In the genomic region with DNA sequence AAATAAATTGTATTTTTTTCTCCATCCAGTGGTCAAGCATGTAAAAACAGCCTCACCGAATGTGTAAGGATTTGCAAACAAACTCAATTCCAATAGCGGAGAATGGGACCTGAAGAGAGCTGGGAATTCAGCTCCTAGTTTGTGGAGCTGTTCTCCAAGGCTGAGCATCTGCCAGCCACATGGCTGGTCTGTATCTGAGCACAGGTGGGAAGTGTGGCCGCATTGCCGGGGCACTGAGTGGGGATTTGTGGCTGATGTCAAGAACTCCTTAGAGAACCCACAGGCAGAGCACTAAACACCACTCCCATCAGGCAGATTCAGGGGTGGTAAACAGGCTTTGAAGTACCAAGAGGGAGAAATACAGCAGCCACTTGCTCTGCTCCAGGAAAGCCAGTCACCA, we compare ENCODE assay signal across 19 mouse cellular contexts.
DNase-seq lines count a peak whose midpoint lies in the region; ATAC-seq lines count a peak whose summit lies in the region.
"Had no signal": no experiment of that assay in that cellular context is flagged by ENCODE, and none has a peak within 500 bp of the region (broad histone marks: within the 10 kb centered on the region; RNA-seq: fewer than 3 reads in every experiment).

No protein-coding gene starts in this region.

- no peak for ATAC-seq in hindbrain, embryonic 11.5 days (ENCODE audit: low FRiP score)
- ATAC-seq: forebrain, embryonic 13.5 days; forebrain, postnatal 0 days; intestine, embryonic 16.5 days had no signal

- H3K4me1 ChIP-seq in hindbrain, embryonic 11.5 days (replicated peaks; ENCODE audit: control insufficient read depth, insufficient read depth, low read length): no peaks in the 10 kb centered on the region
- H3K4me1 ChIP-seq: forebrain, embryonic 13.5 days; heart, embryonic 12.5 days; hindbrain, embryonic 10.5 days; hindbrain, embryonic 15.5 days had no signal

- no peak overlapping the region for H3K27ac ChIP-seq in hindbrain, embryonic 11.5 days (ENCODE audit: low read depth, low read length)
- H3K27ac ChIP-seq: forebrain, embryonic 13.5 days; gastrocnemius, adult 2 months; hindbrain, embryonic 10.5 days; hindbrain, embryonic 15.5 days had no signal

- H3K4me3 ChIP-seq in hindbrain, embryonic 11.5 days (ENCODE audit: low read depth, low read length): no peak overlapping the region
- H3K4me3 ChIP-seq: forebrain, embryonic 13.5 days; gastrocnemius, adult 2 months; heart, embryonic 12.5 days; hindbrain, embryonic 10.5 days; hindbrain, embryonic 15.5 days had no signal

- DNase-seq in cerebellum, adult 11 months: peak; percentile 31
- DNase-seq in cerebellum, postnatal 4 days (ENCODE audit: low spot score in 2 of 2): no peak
- DNase-seq in brain, adult 2 months (ENCODE audit: low read depth, low spot score): peak; percentile 62
- peak; percentile 59 for DNase-seq in cerebellum, adult 9-10 months
- peak; percentile 30 for DNase-seq in forelimb bud, embryonic 11.5 days (ENCODE audit: low read depth, low spot score)
- no peak for DNase-seq in adipocyte (ENCODE audit: low spot score)
- DNase-seq in urinary bladder, postnatal 10 days (ENCODE audit: low spot score): no peak
- DNase-seq in hindbrain, embryonic 11.5 days (ENCODE audit: low spot score): no peak
- DNase-seq: adrenal gland, adult 2 months; adrenal gland, postnatal 36 days; forebrain, postnatal 0 days; gastrocnemius, adult 2 months; gastrocnemius, postnatal 25 days; kidney, adult 2 months had no signal

- H3K27me3 ChIP-seq in hindbrain, embryonic 11.5 days (ENCODE audit: control insufficient read depth, insufficient read depth, low read length): no peaks in the 10 kb centered on the region
- H3K27me3 ChIP-seq: forebrain, embryonic 13.5 days; heart, embryonic 12.5 days; hindbrain, embryonic 15.5 days had no signal

- H3K36me3 ChIP-seq in hindbrain, embryonic 11.5 days (ENCODE audit: control insufficient read depth, insufficient read depth, low read length): no peaks in the 10 kb centered on the region
- H3K36me3 ChIP-seq: heart, embryonic 12.5 days; hindbrain, embryonic 10.5 days; hindbrain, embryonic 15.5 days had no signal

- WGBS in hindbrain, embryonic 11.5 days: 79% methylated on average over 4 of the region's 4 CpGs

- H3K9me3 ChIP-seq in hindbrain, embryonic 11.5 days (ENCODE audit: control insufficient read depth, low read length): no peaks in the 10 kb centered on the region
- H3K9me3 ChIP-seq: forebrain, embryonic 13.5 days; heart, embryonic 12.5 days; hindbrain, embryonic 10.5 days; hindbrain, embryonic 15.5 days had no signal

- H3K9ac ChIP-seq in hindbrain, embryonic 11.5 days (ENCODE audit: low read depth, low read length): no peak overlapping the region
- H3K9ac ChIP-seq: forebrain, embryonic 13.5 days; forebrain, postnatal 0 days; heart, embryonic 12.5 days; hindbrain, embryonic 15.5 days had no signal

- H3K4me2 ChIP-seq in hindbrain, embryonic 11.5 days (replicated peaks; ENCODE audit: low read depth, low read length): no peak overlapping the region
- H3K4me2 ChIP-seq: forebrain, embryonic 13.5 days; heart, embryonic 12.5 days; hindbrain, embryonic 15.5 days had no signal

Comparison
In these comparisons a context has a peak if more than half of its experiments do, and no peak if none do; other contexts are left out.
1. DNase-seq: peak in cerebellum, adult 11 months (single experiment), brain, adult 2 months (single experiment), cerebellum, adult 9-10 months (single experiment) and forelimb bud, embryonic 11.5 days (single experiment); none in cerebellum, postnatal 4 days (0 of 2), adipocyte (single experiment), urinary bladder, postnatal 10 days (single experiment) and hindbrain, embryonic 11.5 days (single experiment).